Mouse (Mus musculus): ENCODE results near the gene Pdpn.

- TF ChIP-seq CTCF (IDR thresholded peaks at IDR 0.05; ENCODE audit: low read depth, low read length) = no peak
- no peak for TF ChIP-seq POLR2A (IDR thresholded peaks at IDR 0.05; ENCODE audit: insufficient read depth, low read length)
- no peak for TF ChIP-seq EP300 (IDR thresholded peaks at IDR 0.05; ENCODE audit: insufficient read depth, low read depth, low read length)
Observed at GRCm38 (mm10) chr4:143257971-143258370, 41.4 kb downstream of the Pdpn start.
